Mouse (Mus musculus) liver, adult 2 months (tissue): ENCODE measurements around the gene Maats1.

Experiments
- CTCF ChIP-seq: fragments of 200-500 bp; IDR thresholded peaks from 2 replicates; pipeline ENCODE4 v1.5.1; 2011; ENCODE audit warnings: low read depth, low read length, control low read depth
- POLR2A ChIP-seq: fragments of 200-500 bp; IDR thresholded peaks from 2 replicates; pipeline ENCODE4 v1.6.1; 2011; ENCODE audit warnings: low read length, control low read depth; ENCODE audit not compliant: insufficient read depth; ENCODE audit errors: extremely low read depth

DNA sequence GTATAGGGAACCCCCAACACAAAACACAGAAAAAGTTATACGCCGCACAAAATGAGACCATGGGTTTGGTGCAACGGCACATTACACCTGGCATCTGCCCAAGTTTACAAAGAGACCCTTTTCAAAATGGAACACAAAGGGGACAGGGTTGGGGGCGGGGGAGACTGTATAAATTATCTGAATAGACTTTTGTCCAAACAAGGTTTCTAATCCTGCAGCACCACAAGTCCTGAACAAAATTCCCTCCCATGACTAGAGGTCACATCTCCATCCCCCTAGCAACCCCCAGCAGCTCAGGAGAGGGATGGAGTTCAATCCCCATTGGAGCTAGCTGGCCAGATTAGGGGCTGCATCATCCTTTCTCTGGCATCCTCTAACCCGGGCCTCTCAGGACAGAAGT is 69.5 kb downstream of the Maats1 start:
- TF ChIP-seq POLR2A = no peak
- TF ChIP-seq CTCF = no peak
